Mouse (Mus musculus) A20 (cell line): ENCODE measurements around the gene Capzb.

Experiments used
- DNase-seq: peaks from one replicate; pipeline ENCODE4 v3.0.0-alpha.2; 2011; ENCODE audit warnings: low read depth, low spot score

The Capzb gene

GRCm38 (mm10) chr4:139208236-139209129 lies 15.8 kb downstream of the Capzb start:
- DNase-seq = peak; percentile 49

DNA sequence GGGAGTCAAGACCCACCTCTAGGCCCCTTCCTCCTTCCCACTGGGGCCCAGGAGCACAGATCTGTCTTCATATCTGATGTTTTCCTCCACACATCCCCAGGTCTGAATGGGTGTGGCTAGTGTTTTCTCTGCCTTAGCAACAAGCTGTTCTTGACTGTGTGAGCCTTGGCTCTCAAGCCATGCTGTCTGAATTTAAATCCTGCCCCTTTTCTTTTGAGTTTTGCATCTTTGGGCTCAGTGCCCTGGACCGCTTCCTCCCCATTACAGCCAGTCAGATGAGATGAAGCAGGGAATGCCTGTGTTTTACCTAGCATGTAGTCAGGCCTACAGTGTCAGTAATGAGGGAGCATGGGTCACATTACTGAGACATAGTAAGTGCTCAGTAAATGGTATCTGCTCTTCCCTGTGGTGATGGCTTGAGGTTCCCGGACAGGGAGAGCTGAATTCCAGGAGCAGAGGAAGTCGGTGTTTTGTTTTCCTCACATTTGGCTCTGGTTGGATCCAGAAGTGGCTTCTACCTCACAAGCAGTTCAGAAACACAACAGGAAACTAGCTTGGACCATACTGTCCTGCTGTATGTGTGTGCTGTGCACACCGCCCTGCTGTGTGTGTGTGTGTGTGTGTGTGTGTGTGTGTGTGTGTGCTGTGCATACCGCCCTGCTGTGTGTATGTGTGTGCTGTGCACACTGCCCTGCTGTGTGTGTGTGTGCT lies 16.6 kb downstream of the Capzb start:
- peak; percentile 32 for DNase-seq

- no peak for DNase-seq
These were observed 19.5 kb downstream of the Capzb start for GRCm38 (mm10) chr4:139211975-139212831.

DNA sequence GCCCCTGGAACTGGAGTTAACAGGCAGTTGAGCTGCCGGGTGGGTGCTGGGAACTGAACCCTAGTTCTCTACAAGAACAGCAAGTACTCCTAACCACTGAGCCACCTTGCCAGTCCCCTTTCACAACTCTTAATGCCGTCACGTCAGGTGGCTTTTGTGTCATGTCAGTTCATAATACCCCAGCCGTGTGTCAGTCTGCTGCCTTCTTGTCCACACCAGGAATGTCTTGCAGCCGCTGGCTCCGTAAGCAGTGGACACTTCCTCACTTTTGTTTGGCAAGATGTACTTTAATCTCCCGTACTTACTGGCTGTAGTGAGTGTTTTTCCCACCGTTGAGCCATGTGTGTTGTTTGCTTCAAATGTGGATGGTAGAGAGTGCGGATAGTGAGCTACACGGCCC lies 20.4 kb downstream of the Capzb start:
- no peak for DNase-seq

- DNase-seq = no peak
These were observed 21.3 kb downstream of the Capzb start for GRCm38 (mm10) chr4:139213935-139214371.

GRCm38 (mm10) chr4:139216566-139216965 lies 23.9 kb downstream of the Capzb start:
- DNase-seq = no peak

DNA sequence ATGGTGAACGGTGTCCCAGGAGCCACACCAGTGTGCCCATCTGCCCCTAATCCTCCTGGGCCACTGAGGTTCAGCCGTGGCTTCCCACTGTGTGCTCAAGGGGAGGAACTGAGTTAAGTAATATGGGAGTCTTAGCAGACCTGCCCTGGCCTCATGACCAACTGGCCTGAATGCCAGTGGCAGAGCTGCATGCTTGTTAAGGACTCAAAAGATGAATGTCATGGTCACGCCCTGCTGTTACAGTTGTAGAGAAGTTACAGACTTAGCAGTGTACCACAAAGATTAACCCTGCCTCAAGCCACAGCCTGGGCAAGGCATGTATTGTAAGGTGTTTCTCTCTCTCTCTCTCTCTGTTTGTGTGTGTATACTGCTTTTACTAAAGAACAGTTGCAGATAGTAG lies 25.8 kb downstream of the Capzb start:
- no peak for DNase-seq

DNA sequence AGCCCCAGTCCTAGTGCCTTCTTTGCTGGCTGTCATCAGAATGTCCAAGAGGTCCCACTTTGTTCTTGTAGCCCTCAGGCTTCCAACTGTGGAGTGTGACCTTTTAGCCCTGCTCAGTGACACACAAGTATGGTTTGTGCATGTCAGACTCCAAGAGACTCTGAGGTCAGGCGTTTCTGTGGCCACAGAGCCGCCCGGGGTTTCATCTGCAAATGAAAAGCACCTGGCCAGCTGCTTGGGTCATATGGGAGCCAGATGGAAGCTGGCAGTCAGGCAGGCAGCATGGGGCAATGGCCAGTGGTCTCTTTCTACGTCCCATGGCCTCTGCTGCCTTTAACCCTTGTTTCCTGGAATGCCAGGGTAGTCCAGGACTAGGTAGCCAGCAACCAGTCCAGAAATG lies 27.0 kb downstream of the Capzb start:
- no peak for DNase-seq

- peak; percentile 41 for DNase-seq
These were observed 28.3 kb downstream of the Capzb start for GRCm38 (mm10) chr4:139220978-139221377.

DNA sequence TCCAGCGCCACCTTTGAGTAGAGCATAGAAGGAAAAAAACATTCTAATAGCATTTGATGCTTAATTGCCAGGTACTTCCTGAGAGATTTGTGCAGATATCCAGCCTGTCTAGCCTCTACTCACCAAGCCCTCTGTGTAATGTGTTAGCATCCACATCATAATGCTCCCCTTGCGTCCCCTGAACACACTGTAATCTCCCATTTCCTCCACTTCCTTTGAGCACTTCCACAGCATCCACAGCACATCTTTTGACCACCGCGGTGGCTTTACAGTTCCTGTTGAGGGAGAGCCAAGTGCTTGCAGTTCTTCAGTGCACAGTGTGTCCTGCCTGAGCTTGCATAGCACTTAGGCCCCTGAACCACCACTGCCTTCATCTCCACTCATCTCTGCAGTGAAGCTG lies 29.1 kb downstream of the Capzb start:
- DNase-seq = no peak

- no peak for DNase-seq
These were observed 32.4 kb downstream of the Capzb start for GRCm38 (mm10) chr4:139225115-139225514.

- DNase-seq = no peak
These were observed 33.2 kb downstream of the Capzb start for GRCm38 (mm10) chr4:139225944-139226343.

- DNase-seq = no peak
These were observed 34.0 kb downstream of the Capzb start for GRCm38 (mm10) chr4:139226504-139227216.

DNA sequence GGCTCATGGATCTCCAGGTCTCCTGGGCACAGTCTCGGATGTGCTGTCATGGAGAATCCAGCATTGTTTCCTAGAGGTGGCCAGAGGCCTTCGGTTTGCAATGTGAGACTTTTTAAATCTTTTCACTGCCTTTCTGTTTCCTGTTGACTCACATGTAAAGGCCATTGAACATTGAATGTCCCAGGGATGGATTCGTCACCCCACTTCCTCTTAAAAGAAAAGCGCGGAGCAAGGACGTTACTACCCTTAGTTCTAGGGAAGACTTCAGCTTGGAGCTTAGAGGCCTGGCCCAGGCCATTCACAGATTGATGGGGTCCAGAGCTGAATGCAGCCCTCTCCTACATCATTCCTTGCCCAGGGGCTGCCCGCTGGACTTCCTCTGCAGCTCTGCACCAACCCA lies 35.2 kb downstream of the Capzb start:
- DNase-seq = no peak

- no peak for DNase-seq
These were observed 36.6 kb downstream of the Capzb start for GRCm38 (mm10) chr4:139229271-139229670.

- DNase-seq = no peak
These were observed 37.8 kb downstream of the Capzb start for GRCm38 (mm10) chr4:139230376-139231120.

- no peak for DNase-seq
These were observed 38.5 kb downstream of the Capzb start for GRCm38 (mm10) chr4:139231163-139231562.

DNA sequence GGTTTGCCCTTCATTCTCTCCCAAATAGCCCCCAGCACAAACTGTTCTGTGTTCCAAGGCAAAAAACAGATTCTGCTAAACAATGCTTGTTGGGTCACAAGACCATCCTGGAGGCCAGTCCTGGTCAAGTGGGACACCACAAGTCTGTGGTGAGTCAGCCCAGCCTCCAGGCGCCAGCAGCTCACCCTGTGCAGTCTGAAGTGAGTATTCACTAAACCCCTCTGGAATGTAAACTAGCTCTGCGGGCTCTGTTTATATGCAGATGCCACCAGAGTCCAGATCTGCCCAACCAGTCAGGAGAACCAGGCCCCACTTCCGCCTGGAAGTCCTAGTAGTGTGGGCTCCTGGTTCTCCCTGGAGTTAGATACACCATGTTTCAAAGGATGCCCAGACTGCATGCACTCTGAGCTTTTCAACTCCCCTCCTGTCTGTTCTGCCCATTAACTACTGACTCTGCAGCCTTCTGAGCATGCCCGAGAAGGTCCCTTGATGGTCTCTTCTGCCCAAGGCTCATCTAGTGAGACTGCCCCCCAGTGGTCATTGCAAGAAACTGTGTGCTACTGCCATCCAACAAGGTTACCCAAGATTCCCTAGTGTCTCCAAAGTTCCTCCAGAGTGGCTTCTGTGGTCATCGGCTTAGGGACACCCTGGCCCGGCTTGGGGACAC lies 39.9 kb downstream of the Capzb start:
- DNase-seq = peak; percentile 69

- no peak for DNase-seq
These were observed 40.4 kb downstream of the Capzb start for GRCm38 (mm10) chr4:139233146-139233495.

DNA sequence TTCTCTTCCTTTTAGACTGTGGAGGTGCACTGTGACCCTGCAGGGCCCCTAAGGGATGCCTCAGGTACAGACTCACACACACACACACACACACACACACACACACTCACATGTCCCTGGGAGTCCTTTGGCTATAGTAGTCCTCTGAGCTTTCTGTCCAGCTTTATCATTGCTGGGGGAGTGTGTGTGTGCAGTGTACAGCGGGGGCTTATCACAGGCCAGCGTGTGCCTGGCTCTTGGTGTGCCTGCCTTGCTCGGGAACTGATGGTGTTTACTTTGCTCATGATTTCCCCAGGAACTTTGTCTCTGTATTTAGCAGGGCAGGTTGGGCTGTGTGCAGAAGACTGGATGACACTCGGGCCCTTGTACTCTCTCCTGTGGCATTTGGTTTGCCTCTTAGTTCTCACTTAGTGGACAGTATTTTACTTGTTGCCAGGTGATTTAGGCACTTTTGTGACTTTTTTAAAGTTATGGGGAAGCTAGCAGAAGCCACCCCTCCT lies 41.1 kb downstream of the Capzb start:
- no peak for DNase-seq
